Mouse (Mus musculus): Measurements from ENCODE around the gene Ppp2r1a. TPM values are rescaled to one million over a fixed set of nuclear protein-coding genes. Genes with fewer than 3 reads are reported as not detected.
A peak's percentile ranks its signal among the peaks of the same experiment; 100 is the strongest.

Ppp2r1a gene
- total RNA-seq (2022) = 100 to 1,000 TPM; 510 to 549 (median 533) TPM

- peak; percentile 99 to 100 for DNase-seq (ENCODE audit: low spot score in 2 of 2)
Measured at GRCm38 (mm10) chr17:20944985-20945891, at the start of gene Ppp2r1a. Ppp2r1a (plus strand) TSS chr17:20945311.

DNA sequence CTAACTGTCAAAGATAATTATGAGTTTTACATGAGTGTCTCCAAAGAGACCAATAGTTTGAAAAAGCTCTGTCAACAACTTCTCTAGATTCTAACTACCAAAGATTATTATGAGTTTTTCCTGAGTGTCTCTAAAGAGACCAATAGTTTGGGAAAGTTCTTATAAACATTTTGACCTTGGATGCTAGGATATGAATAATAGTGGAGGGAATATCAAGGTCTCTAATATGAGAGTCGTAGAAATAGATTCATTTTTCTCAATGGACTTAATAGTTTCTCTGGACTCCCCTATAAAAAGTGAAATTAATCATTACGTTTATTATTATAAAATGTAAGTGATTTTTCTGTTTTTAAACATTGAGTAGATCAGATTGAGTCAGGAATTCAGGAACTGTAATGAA lies 40.1 kb upstream of the Ppp2r1a start, which contains the start of gene Vmn1r231:
Gene Vmn1r231, minus strand, starts transcription at position 101 of the 400 bp plus-strand sequence.
- DNase-seq (ENCODE audit: low spot score in 2 of 2) = no peak

DNA sequence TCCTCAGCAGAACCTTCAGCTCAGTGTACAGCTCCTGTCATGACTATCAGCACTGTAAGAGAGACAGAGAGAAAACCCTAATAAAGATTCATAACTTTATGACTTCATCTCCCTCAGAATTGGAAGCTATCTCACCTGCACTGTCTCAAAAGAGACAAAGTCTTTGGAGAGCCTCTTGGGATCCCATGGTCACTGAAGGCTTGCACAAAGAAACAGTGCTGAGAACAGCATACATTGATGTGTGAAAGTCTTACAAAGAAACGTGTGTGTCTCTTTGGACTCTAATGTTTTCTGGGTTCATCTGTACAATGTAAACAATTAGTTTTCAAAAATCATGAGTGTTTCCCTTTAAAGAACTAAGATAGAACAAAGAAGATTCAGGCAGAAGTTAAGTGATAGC lies 25.5 kb upstream of the Ppp2r1a start, which contains the start of gene Vmn1r232:
Gene Vmn1r232, minus strand, starts transcription at position 101 of the 400 bp plus-strand sequence.
- DNase-seq (ENCODE audit: low spot score in 2 of 2) = no peak

DNA sequence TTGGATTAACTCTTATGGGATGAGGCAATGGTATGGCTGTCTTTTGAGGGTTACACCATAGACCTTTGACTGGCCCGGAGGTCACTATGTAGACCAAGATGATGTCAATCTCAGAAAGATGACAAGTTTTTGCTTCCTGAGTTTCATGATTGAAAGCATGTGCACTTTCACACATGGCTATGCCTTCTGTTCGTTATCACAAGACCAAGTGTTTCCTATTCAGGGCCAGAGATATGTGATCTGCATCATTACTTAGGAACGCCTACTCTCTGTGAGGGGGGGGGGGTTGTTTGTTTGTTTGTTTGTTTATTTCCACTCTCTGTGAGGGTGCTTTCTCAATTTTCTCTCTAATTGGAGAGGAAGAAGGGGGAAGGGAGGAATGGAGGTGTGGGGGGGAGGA lies 885 bp upstream of the Ppp2r1a start:
- no peak for DNase-seq (ENCODE audit: low spot score in 2 of 2)

GRCm38 (mm10) chr17:20946026-20946565 lies 985 bp downstream of the Ppp2r1a start:
- DNase-seq (ENCODE audit: low spot score in 2 of 2) = no peak

DNA sequence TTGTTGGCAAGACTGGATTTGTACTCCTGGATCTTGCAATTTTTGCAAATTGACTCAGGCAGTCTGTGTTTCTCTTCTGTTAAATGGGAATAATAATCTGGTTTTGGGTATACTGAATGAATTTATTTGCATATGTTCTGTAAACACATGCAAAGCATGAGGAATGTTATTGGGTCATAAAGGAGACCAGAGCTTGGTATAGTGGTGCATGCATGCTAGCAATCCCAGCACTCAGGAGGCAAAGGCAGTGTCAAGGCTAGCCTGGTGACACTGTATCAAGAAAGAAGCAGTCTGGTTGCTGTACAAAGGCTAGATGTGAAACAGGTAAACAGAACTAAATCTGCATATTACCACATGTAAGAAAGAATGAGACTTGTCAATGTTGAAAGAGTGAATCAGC lies 1.5 kb downstream of the Ppp2r1a start:
- DNase-seq (ENCODE audit: low spot score in 2 of 2) = no peak

GRCm38 (mm10) chr17:20960386-20960785 lies 15.3 kb downstream of the Ppp2r1a start:
- DNase-seq (ENCODE audit: low spot score in 2 of 2) = no peak

DNA sequence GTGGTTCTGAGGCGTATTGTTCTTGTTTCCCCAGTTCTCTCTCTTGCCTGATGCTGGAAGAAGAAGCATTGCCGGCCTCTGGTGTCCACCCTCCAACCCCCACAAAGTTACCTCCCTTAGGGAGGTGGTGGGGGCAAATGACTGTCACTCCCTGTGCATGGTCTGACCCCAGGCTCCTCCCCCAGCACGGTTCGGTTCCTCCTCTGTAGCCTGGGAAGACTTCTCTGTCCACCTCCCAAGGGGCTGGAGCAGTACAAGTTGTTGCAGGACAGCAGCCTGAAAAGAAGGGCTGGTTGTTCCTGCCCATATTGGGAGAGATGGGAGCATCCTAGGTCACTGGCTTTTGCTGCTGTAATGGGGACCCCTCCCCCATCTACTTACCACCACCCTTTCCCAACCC lies 20.3 kb downstream of the Ppp2r1a start:
- DNase-seq (ENCODE audit: low spot score in 2 of 2) = no peak

DNA sequence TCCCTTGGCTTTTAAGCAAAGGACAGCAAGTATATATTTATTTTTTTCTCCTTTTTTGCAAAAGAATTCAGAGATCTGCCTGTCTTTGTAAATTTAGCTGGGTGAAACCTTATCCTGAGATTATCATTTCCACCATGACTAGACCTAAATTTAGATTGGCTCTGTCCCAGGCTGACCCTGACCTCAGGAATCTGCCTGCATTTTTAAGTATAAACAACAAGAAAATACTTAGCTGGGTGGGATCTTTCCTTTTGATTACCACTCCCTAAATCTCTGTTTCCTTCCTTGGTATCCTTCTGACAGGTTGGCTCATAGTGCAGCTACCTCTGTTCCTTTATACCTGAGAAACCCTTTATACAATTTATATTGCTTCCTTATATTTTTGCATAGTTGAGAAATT lies 21.6 kb downstream of the Ppp2r1a start:
- no peak for DNase-seq (ENCODE audit: low spot score in 2 of 2)

DNA sequence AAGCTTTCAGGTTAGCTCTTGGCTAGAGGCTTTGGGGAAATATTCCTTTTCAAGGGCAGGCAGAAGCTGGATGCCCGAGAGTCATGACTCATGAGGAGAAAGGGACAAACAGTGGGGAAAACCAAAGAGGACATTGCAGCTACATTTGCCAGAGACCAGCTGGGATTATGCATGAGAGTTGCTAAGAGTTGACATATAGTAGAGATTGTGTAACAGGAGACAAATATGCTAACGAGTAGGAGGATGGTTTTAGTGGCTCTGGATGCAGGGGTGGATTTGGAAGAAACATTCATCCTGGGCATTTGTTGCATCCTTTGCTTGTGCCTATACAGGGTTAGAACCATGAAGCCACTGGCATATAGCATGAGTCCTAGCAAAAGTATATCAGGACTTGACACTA lies 48.6 kb downstream of the Ppp2r1a start:
- DNase-seq (ENCODE audit: low spot score in 2 of 2) = no peak

GRCm38 (mm10) chr17:20996364-20996763 lies 51.3 kb downstream of the Ppp2r1a start, which contains the start of gene Vmn1r233:
Vmn1r233 (minus strand) TSS chr17:20996464.
- no peak for DNase-seq (ENCODE audit: low spot score in 2 of 2)

GRCm38 (mm10) chr17:21008382-21009331 lies 63.5 kb downstream of the Ppp2r1a start, which contains the start of gene Zfp160:
Zfp160 (plus strand) TSS chr17:21008903.
- peak; percentile 87 to 91 for DNase-seq (ENCODE audit: low spot score in 2 of 2)

DNA sequence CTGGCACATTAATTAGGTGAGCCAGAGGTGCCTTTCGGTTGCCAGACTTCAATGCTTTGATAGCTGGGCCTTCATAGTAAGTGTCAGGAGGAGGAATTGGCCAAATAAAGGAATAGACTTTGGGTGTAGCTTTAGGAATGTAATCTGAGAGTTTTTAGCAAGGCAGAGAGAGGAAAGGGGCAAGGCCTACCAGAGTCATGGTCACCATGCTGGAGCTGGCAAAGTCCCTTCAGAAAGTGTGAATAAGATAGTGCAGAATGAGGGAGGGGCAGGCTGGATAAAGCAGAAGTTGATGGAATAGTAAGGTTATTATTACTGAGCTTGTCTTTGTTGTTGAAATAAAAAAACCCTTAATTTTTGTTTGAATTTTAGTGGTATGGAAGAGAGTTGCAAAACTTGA lies 64.6 kb downstream of the Ppp2r1a start:
- DNase-seq (ENCODE audit: low spot score in 2 of 2) = no peak

Other genes starting within 250 kb of the Ppp2r1a start
- not detected for gene Vmn1r227, start 215.5 kb upstream of the Ppp2r1a start, total RNA-seq (2022)
- gene Vmn1r228, start 159.2 kb upstream of the Ppp2r1a start, total RNA-seq (2022) = under 1 TPM in 1 of 4 experiments, not detected in 3; 0.08 TPM
- gene Vmn1r229, start 133.8 kb upstream of the Ppp2r1a start, total RNA-seq (2022) = under 1 TPM; 0.02 to 0.09 (median 0.06) TPM
- not detected for gene Vmn1r230, start 104.9 kb upstream of the Ppp2r1a start, total RNA-seq (2022)
- not detected for gene Vmn1r231, start 40.2 kb upstream of the Ppp2r1a start, total RNA-seq (2022)
- not detected for gene Vmn1r232, start 25.6 kb upstream of the Ppp2r1a start, total RNA-seq (2022)
- gene Vmn1r233, start 51.2 kb downstream of the Ppp2r1a start, total RNA-seq (2022) = not detected
- gene Zfp160, start 63.6 kb downstream of the Ppp2r1a start, total RNA-seq (2022) = 10 to 100 TPM; 19.7 to 24.2 (median 21.4) TPM